Mouse (Mus musculus) gastrocnemius, adult 2 months (tissue): ENCODE measurements around the gene Abcg1. TPM values are rescaled to one million over a fixed set of nuclear protein-coding genes. Genes with fewer than 3 reads are reported as not detected.

ENCODE experiments used
- DNase-seq: peaks from one replicate; pipeline ENCODE4 v3.0.0; 2022
- H3K27ac ChIP-seq: fragments of 200-600 bp; 2 replicates; pipeline ENCODE4 v1.8.1; 2022; ENCODE audit warnings: mild to moderate bottlenecking
- H3K4me3 ChIP-seq: fragments of 200-600 bp; 2 replicates; pipeline ENCODE4 v1.8.1; 2022; ENCODE audit warnings: mild to moderate bottlenecking, moderate library complexity
- CTCF ChIP-seq: fragments of 200-600 bp; IDR thresholded peaks from 2 replicates; pipeline ENCODE4 v1.8.1; 2022; ENCODE audit warnings: antibody characterized with exemption, mild to moderate bottlenecking, moderate library complexity
- intact Hi-C: fragments of 180-260 bp; cut with DNase I; formaldehyde crosslinking; loops from one replicate; pipeline ENCODE4 v1.15.1; 2025
- total RNA-seq, 2 experiments: library from RNA; stranded (reverse); gene quantifications; 2 replicates each; pipeline ENCODE4 v1.2.3; 2021

The Abcg1 gene
- total RNA-seq, 2 experiments from 2014 or later, result 0.89 to 2.5 TPM

- no peak for TF ChIP-seq CTCF
- intact Hi-C loops, result no loop called here
- DNase-seq, result no peak
These were observed 25.1 kb upstream of the Abcg1 start for GRCm38 (mm10) chr17:31032341-31032740.

DNA sequence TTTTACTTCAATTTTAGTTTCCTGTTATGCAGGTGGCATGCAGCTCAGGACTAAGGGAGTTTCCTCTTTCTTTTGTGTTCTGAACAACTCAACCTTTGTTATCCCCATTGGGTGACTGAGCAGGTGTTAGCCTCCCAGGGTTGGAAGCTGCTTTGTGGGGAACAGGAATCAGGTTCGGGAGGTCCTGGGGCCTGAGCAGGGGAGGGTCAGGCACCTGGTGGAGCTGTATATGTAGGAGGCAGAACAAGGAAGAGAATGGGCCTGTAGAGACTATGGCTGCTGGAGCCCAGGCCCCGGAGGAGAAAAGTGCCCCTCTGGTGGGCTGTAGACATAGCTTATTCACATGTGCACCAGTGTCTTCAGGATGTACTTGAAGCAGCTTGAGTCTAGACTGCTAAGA, 24.2 kb upstream of the Abcg1 start:
- Histone ChIP-seq H3K4me3 (no peak overlapping the region), H3K27ac (no peak overlapping the region)
- intact Hi-C loops, result no loop called here
- DNase-seq, result no peak
- TF ChIP-seq CTCF, result no peak

More at GRCm38 (mm10) chr17:31032341-31032740, 25.1 kb upstream of the Abcg1 start:
- Histone ChIP-seq H3K27ac (no peak overlapping the region), H3K4me3 (no peak overlapping the region)

DNA sequence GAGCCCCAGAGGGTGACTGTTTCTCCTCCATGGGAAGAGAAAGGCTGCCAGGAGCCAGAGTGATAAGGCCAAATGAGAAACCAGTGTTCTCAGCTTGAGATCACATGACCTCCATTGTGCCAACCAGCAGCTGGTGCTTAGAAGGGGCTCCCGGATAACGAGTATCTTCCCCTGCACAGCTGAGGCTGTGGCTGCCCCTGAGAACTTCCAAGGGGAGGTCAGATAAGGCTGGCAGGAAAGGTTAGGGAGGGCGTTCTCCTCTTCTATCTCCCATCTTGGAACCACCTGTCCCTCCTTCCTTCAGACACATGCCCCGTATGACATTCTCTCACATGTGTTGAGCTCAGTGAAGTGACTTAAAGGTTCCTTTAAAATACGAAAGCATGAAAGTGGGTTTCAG, 23.3 kb upstream of the Abcg1 start:
- Histone ChIP-seq H3K4me3 (no peak overlapping the region), H3K27ac (no peak overlapping the region)
- DNase-seq, result no peak
- intact Hi-C loops, result no loop called here
- no peak for TF ChIP-seq CTCF

DNA sequence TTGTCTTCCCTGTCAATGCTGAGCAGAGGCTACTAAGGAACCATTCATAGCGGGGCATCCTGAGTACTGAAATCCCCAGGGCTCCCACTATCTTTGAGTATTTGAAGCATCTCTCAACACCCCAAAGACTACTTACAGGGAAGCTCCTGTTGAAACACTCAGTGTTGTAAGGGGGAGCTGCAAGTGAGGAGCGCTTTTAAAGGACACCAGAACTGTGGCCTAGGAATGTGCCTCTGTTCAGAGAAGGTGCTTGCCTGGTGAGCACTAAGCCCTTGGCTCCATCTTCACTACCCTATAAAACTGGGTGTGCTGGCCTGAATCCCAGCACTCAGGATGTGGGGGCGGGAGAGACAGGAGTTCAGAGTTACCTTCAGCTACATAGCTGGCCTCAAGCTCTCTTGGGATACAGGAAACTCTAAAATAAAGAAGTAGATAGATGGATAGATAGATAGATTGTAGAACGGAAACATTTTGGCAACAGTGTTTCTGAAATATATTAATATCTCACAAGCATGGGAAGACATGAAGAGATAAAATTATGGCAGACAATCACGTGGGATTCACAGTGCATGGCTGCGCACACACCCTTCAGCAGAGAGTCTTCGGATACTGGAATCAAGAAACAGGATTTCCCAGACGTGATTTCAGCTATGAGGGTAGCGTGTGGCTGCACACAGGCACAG, 22.7 kb upstream of the Abcg1 start:
- no peak for TF ChIP-seq CTCF
- no peak overlapping the region for H3K4me3 ChIP-seq
- DNase-seq, result no peak
- no peak overlapping the region for H3K27ac ChIP-seq
- intact Hi-C loops, result no loop called here

GRCm38 (mm10) chr17:31036168-31036876, 21.2 kb upstream of the Abcg1 start:
- H3K27ac ChIP-seq, result no peak overlapping the region
- intact Hi-C loops, result no loop called here
- no peak for DNase-seq
- H3K4me3 ChIP-seq, result no peak overlapping the region
- no peak for TF ChIP-seq CTCF

- intact Hi-C loops, result no loop called here
- TF ChIP-seq CTCF, result no peak
- no peak for DNase-seq
- Histone ChIP-seq H3K4me3 (no peak overlapping the region), H3K27ac (no peak overlapping the region)
These were observed 20.1 kb upstream of the Abcg1 start for GRCm38 (mm10) chr17:31037331-31037730.

GRCm38 (mm10) chr17:31038381-31038780, 19.1 kb upstream of the Abcg1 start:
- no peak overlapping the region for H3K27ac ChIP-seq
- DNase-seq, result peak; percentile 37
- no peak overlapping the region for H3K4me3 ChIP-seq
- TF ChIP-seq CTCF, result no peak
- intact Hi-C loops, result no loop called here

DNA sequence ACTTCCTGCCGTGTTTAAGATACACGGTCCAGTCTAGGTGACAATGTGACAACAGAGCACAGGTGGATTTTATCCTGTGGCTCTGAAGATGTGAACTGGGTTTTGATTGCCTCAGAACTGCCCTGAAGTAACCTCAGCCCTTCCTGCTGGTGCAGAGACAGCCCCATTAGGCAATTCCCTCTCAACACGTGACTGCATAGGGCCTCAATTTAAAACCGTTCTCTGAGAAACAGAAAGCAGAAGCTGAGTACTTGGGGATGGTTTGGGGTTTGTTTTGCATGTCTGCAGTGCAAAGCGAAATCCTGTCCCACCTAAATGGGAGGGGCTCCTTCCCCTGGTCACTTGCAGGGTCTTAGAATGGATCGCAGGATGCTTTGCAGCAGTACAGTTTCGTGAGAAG, 17.8 kb upstream of the Abcg1 start:
- DNase-seq, result no peak
- Histone ChIP-seq H3K4me3 (no peak overlapping the region), H3K27ac (no peak overlapping the region)
- intact Hi-C loops, result no loop called here
- no peak for TF ChIP-seq CTCF

GRCm38 (mm10) chr17:31040421-31040820, 17.1 kb upstream of the Abcg1 start:
- DNase-seq, result no peak
- TF ChIP-seq CTCF, result no peak
- H3K27ac ChIP-seq, result no peak overlapping the region
- no peak overlapping the region for H3K4me3 ChIP-seq
- intact Hi-C loops, result no loop called here

DNA sequence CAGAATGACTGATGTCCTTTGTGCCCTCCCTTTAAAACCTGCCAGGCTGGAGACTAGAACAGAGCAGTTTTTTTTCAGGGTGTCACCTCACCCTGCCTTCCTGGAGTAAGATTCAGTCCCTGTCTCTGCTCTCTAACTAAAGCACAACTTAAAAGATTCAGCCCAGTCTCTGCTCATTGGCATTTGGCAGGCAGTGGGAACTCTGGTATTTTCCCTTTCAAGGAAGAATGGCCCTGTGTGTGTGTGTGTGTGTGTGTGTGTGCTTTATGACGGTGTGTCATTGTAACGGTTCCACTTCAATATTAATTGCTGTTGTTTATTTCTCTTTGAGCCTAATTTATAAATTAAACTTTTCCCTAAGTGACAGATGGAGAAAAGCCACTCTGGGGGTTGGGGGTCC, 14.7 kb upstream of the Abcg1 start:
- no peak overlapping the region for H3K4me3 ChIP-seq
- TF ChIP-seq CTCF, result no peak
- DNase-seq, result no peak
- intact Hi-C loops, result no loop called here
- no peak overlapping the region for H3K27ac ChIP-seq

- intact Hi-C loops, result no loop called here
- DNase-seq, result no peak
- Histone ChIP-seq H3K27ac (peak overlapping the region; percentile 62), H3K4me3 (peak overlapping the region; percentile 78)
- no peak for TF ChIP-seq CTCF
These were observed 643 bp downstream of the Abcg1 start for GRCm38 (mm10) chr17:31057891-31058744.

DNA sequence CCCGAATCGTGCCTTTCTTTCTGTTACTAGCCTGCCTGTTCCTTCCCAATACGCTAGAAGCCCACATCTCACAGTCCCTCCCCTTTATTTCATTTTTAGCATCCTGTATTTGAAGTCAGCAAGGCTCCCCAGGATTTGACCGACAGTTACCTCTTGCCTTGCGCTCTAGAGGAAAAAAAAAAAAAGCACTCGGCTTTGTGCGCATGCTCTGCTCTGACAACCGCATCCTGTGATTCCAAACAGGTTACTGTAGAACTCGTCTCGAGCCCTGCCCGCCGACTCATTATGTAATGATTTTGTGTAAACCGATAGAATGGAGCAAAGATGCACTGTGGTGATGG, 1.2 kb downstream of the Abcg1 start:
- no peak for TF ChIP-seq CTCF
- DNase-seq, result peak; percentile 39
- intact Hi-C loops, result no loop called here
- Histone ChIP-seq H3K27ac (peak overlapping the region; percentile 62), H3K4me3 (peak overlapping the region; percentile 78)

DNA sequence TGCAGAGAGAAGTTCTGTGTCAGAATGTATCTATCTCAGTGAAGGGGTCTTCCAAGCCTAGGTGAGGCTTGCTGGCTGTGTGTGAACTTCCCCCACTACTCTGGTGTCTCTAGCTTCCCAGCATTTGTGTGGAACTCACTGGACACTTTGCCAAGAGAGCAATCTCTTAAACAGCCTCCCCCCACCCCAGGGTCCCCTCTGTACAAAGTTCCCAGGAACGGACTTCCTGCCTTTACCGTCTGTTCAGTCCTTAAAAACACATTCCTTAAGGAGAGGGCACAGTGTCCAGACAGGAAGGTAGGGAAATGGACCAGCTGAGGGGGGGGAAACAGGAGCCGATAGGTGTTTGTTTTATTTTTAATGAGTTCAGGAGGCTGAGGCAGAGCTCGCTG, 2.7 kb downstream of the Abcg1 start:
- no peak for TF ChIP-seq CTCF
- DNase-seq, result no peak
- Histone ChIP-seq H3K4me3 (peak overlapping the region; percentile 8), H3K27ac (peak overlapping the region; percentile 70)
- intact Hi-C loops, result no loop called here
